In the genomic region with DNA sequence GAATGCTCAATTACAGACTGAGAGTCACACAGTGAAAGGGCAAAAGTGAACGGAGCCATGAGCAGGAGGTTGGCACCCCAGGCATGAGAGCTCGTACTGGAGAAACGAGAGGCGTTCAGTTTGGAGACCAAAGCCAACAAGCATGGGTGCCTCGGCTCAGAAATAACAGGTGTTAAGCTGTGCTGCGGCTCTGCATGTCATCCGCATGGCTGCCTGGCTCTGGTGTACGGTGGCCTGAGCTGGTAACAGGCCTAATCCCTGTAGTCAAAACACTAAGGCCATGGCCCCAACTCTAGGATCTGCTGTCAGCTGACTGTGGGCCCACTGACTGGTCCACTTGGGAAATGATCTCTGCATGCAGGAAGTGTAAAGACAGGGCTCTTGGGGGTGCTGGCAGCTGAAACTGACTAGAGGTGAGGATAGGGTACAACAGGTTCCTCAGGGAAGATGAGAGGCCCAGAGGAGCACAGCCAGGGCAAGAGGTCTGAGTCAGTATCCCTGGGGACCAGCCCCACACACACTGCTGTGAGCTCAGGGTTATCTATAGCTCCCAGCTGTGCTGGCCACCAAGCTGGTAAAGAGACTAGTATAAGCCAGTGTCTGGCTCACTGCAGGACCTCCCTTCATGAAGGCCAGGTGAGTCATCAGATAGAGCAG, we compare ENCODE assay signal across 18 mouse cellular contexts. TPM values are rescaled to one million over a fixed set of nuclear protein-coding genes. Genes with fewer than 3 reads are reported as not detected.
DNase-seq lines count a peak whose midpoint lies in the region; ATAC-seq and TF ChIP-seq lines count a peak whose summit lies in the region.
"Had no signal": no experiment of that assay in that cellular context is flagged by ENCODE, and none has a peak within 500 bp of the region (broad histone marks: within the 10 kb centered on the region; RNA-seq: fewer than 3 reads in every experiment).

No protein-coding gene starts in this region.

- no peak overlapping the region for H3K27ac ChIP-seq in limb, embryonic 14.5 days (replicated peaks; ENCODE audit: low read depth, low read length)
- no peak overlapping the region for H3K27ac ChIP-seq in hindbrain, embryonic 13.5 days
- H3K27ac ChIP-seq: liver, embryonic 15.5 days had no signal

- H3K36me3 ChIP-seq in limb, embryonic 14.5 days (ENCODE audit: control insufficient read depth, insufficient read depth, low read length), result no peaks in the 10 kb centered on the region
- H3K36me3 ChIP-seq in hindbrain, embryonic 13.5 days, result no peaks in the 10 kb centered on the region
- H3K36me3 ChIP-seq: liver, embryonic 15.5 days had no signal

- H3K4me3 ChIP-seq in limb, embryonic 14.5 days (replicated peaks; ENCODE audit: low read length), result no peak overlapping the region
- H3K4me3 ChIP-seq in hindbrain, embryonic 13.5 days, result no peak overlapping the region
- H3K4me3 ChIP-seq: liver, embryonic 15.5 days had no signal

- TF ChIP-seq POLR2A in limb, embryonic 14.5 days (IDR thresholded peaks at IDR 0.05; ENCODE audit: borderline replicate concordance, extremely low read depth, insufficient read depth, insufficient read length), result no peak

- peak; percentile 53 for ATAC-seq in limb, embryonic 14.5 days (ENCODE audit: low FRiP score, low read depth)
- ATAC-seq in hindbrain, embryonic 13.5 days (ENCODE audit: low FRiP score), result no peak
- ATAC-seq: forebrain, postnatal 0 days; hindbrain, embryonic 16.5 days had no signal

- peak; percentile 36 for DNase-seq in cerebellum, adult 9-11 months
- DNase-seq in cerebellum, adult 11 months, result no peak
- DNase-seq in A20 (ENCODE audit: low read depth, low spot score), result peak; percentile 8
- peak; percentile 43 to 47 for DNase-seq in cerebellum, postnatal 25 days
- no peak for DNase-seq in limb, embryonic 14.5 days (ENCODE audit: low spot score)
- DNase-seq in frontal cortex, postnatal 10 days (ENCODE audit: low spot score in 2 of 2), result no peak
- no peak for DNase-seq in embryo, embryonic 10.5 days (ENCODE audit: low spot score)
- DNase-seq: adrenal gland, postnatal 14 days; embryo, embryonic 11 days; forebrain, postnatal 0 days; heart, adult 18-20 months; kidney, adult 18-20 months; kidney, postnatal 36 days; lung, postnatal 14 days; thymus, postnatal 4 days had no signal

- WGBS in limb, embryonic 14.5 days, result 80% methylated on average over 8 of the region's 8 CpGs
- 88% methylated on average over 8 of the region's 8 CpGs for WGBS in hindbrain, embryonic 13.5 days

- H3K4me1 ChIP-seq in limb, embryonic 14.5 days (ENCODE audit: control insufficient read depth, insufficient read depth, low read length), result no peaks in the 10 kb centered on the region
- no peaks in the 10 kb centered on the region for H3K4me1 ChIP-seq in hindbrain, embryonic 13.5 days (replicated peaks)
- H3K4me1 ChIP-seq: liver, embryonic 15.5 days had no signal

- H3K9ac ChIP-seq in limb, embryonic 14.5 days (ENCODE audit: low read depth, low read length, severe bottlenecking), result no peak overlapping the region
- H3K9ac ChIP-seq in hindbrain, embryonic 13.5 days, result no peak overlapping the region
- H3K9ac ChIP-seq: forebrain, postnatal 0 days; liver, embryonic 15.5 days had no signal

- H3K4me2 ChIP-seq in limb, embryonic 14.5 days (replicated peaks; ENCODE audit: low read depth, low read length, severe bottlenecking), result no peak overlapping the region
- H3K4me2 ChIP-seq in hindbrain, embryonic 13.5 days, result no peak overlapping the region
- H3K4me2 ChIP-seq: liver, embryonic 15.5 days had no signal

- H3K9me3 ChIP-seq in limb, embryonic 14.5 days (ENCODE audit: control insufficient read depth, low read length), result no peaks in the 10 kb centered on the region
- no peaks in the 10 kb centered on the region for H3K9me3 ChIP-seq in hindbrain, embryonic 13.5 days
- H3K9me3 ChIP-seq: liver, embryonic 15.5 days had no signal

- H3K27me3 ChIP-seq in limb, embryonic 14.5 days (ENCODE audit: control insufficient read depth, insufficient read depth, low read length), result no peaks in the 10 kb centered on the region
- H3K27me3 ChIP-seq in hindbrain, embryonic 13.5 days, result no peaks in the 10 kb centered on the region
- H3K27me3 ChIP-seq: liver, embryonic 15.5 days had no signal

RNA-seq across cellular contexts. Expression of a gene that starts 35.6 kb away (rescaled TPM):
- polyA plus RNA-seq in limb, embryonic 14.5 days (2012; rRNA removed), result 4.6 and 5.3 TPM in 2 replicates
- polyA plus RNA-seq in limb, embryonic 14.5 days (2014; fragmentation: Nextera tagmentation; extraction: Ambion mirVana), result 3.7 and 5.8 TPM in 2 replicates
- polyA plus RNA-seq in hindbrain, embryonic 13.5 days (2015; fragmentation: Nextera tagmentation; extraction: Ambion mirVana), result 0.53 and 0.70 TPM in 2 replicates

Comparison
In these comparisons a context has a peak if more than half of its experiments do, and no peak if none do; other contexts are left out.
1. DNase-seq: peak in cerebellum, adult 9-11 months (single experiment), A20 (single experiment) and cerebellum, postnatal 25 days (2 of 2); none in cerebellum, adult 11 months (single experiment), limb, embryonic 14.5 days (single experiment), frontal cortex, postnatal 10 days (0 of 2) and embryo, embryonic 10.5 days (single experiment).